Mouse (Mus musculus): ENCODE data around the gene Ppp1r16b. TPM values are rescaled to one million over a fixed set of nuclear protein-coding genes. Genes with fewer than 3 reads are reported as not detected.

Gene Ppp1r16b
- total RNA-seq, 2 experiments from 2014 or later = not detected

DNA sequence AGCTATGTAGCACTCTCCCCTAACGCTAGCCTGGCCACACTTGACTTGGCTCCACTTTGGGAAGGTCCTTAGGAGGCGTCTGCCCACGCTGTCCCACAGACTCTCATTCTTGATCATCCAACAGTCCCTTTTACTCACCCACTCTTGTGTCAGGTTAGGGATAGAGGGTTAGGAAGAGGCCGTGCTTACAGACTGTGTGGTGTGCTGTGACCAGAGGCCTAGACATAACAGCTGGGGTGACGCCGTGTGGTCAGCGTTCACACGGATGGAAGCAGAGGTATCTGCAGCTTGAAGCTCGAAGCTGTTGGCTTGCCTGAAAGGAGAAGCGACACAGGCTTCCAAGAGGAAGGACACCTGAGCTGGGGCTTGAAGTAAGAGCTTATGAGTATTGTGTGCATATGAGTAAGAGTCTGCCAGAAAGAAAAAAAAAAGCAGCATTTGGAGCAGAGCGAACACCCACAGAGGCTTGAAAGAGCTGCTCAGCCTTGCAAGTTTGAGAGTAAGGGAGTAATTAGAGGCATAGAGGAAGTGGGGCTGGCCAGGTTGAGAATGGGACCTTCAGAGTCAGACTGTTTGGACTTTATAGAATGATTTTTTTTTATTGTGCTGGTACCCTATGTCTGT, 78.4 kb downstream of the Ppp1r16b start:
- no peak for ATAC-seq (replicated peaks; ENCODE audit: low FRiP score, poor library complexity, severe bottlenecking)

DNA sequence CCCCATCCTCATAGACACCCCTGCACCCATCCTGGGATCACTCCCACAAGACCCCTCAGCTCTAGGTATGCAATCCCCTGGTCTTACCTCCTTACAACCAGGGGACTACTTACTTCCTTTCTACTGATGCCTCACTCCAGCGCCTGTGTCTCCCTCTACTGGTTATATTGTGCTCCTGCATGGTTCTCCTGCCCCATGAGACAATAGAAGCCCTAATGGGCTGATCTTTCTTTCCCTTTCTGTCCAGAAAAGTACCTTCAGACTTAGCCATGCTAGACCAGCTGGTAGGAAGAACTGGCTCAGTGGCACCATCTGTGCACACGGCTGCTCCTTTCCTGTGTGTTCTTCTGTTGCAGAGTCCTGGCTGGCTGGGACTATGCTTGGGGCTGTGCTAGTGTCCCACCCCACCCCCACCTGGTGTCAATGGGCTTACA, 79.9 kb downstream of the Ppp1r16b start:
- peak; percentile 41; the same call in 1 of the 2 replicates for ATAC-seq (replicated peaks; ENCODE audit: low FRiP score, poor library complexity, severe bottlenecking)

DNA sequence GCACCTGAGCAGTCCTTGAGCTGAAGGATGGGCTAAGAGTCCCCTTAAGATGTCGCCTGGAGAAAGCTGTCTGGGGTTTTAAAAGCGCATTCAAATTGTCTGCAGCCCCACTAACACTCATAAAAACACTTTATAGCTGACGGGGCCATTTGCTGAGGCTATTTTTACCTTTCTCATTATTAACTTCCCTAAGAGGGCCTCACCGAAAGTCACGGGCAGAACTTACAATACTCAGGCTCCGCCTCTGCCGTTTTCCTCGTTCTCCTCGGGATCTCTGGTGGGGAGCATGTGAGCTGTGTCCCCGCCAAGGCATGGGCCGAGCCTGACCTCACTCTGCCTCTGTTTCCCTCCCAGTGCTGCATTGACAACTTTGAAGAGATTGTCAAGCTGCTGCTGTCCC, 81.0 kb downstream of the Ppp1r16b start:
- no peak for ATAC-seq (replicated peaks; ENCODE audit: low FRiP score, poor library complexity, severe bottlenecking)

GRCm38 (mm10) chr2:158749366-158749765, 84.2 kb downstream of the Ppp1r16b start:
- no peak for ATAC-seq (replicated peaks; ENCODE audit: low FRiP score, poor library complexity, severe bottlenecking)

GRCm38 (mm10) chr2:158760231-158760630, 95.0 kb downstream of the Ppp1r16b start:
- ATAC-seq (replicated peaks; ENCODE audit: low FRiP score, poor library complexity, severe bottlenecking) = no peak

DNA sequence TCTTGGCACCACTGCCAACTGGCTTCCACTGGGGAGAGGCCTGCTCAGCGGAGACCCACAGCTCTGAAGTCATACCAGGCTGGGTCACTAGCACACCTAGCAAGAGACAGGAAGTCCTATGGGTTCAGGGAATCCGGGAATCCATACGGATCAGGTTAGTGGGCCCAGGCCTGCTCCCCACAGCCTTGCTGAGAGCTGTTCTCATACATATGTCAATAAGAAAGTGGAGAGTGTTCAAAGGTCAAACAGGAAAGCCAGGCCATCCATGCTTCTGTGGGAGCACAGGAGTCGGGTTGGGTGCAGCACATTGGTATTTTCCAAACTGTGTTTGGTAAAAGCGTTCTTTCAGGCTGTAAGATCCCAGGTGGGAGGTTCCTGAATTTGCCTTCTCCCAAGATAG, 97.1 kb downstream of the Ppp1r16b start:
- no peak for ATAC-seq (replicated peaks; ENCODE audit: low FRiP score, poor library complexity, severe bottlenecking)

DNA sequence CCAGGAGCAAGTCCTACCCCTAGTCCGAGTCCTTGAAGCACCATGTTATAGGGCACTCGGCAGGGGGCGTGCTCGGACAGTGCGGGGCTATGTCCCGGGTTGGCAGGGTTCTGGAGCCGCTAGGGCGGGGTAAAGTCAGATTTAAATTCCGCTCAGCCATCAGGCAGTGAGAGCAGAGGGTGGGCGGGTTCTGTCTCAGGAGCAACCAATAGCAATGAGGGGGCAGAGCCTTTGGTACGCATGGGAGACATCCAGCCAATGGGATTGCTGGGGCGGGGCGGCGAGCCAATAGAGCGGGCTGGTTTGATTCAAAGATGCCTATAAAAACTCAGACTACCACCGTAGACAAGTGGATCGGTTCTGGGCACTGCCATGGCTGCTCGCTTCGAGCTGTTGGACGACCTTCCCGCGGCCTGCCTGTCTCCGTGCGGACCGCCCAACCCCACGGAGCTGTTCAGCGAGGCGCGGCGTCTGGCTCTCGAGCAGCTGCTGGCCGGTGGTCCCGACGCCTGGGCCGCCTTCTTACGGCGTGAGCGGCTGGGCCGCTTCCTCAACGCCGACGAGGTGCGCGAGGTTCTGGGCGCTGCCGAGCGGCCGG, 102.6 kb downstream of the Ppp1r16b start, which contains the start of gene Fam83d:
Fam83d (plus strand) TSS at position 352 of the 598 bp plus-strand sequence.
- ATAC-seq (replicated peaks; ENCODE audit: low FRiP score, poor library complexity, severe bottlenecking) = peak; percentile 96

GRCm38 (mm10) chr2:158768350-158768749, 103.2 kb downstream of the Ppp1r16b start:
- 0 out of 2 replicates have a peak, but pooled peaks have one; percentile 27 for ATAC-seq (replicated peaks; ENCODE audit: low FRiP score, poor library complexity, severe bottlenecking)

- peak; percentile 56 for ATAC-seq (replicated peaks; ENCODE audit: low FRiP score, poor library complexity, severe bottlenecking)
Observed at GRCm38 (mm10) chr2:158768771-158769170, 103.6 kb downstream of the Ppp1r16b start.

- no peak for ATAC-seq (replicated peaks; ENCODE audit: low FRiP score, poor library complexity, severe bottlenecking)
Observed at GRCm38 (mm10) chr2:158770126-158770757, 105.0 kb downstream of the Ppp1r16b start.

GRCm38 (mm10) chr2:158771066-158771763, 106.0 kb downstream of the Ppp1r16b start:
- no peak for ATAC-seq (replicated peaks; ENCODE audit: low FRiP score, poor library complexity, severe bottlenecking)

DNA sequence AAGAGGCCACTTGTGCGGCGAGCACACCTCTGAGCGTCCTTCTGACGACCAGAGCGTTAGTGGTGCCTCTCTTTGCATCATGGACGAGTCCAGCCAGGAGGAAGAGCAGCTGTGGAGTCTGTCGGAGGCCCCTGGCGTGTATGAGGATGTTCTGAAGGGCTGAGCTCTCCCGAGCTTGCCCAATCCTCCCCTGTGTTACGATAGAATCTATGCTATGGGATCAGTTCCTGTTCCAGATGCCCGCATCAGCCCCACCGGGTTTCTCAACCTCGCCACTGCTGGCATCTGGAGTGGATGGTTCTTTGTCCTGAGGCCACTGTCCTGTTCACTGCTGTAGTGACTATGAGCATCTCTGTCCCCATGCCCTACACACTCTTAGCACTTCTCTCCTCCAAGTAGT, 107.6 kb downstream of the Ppp1r16b start:
- no peak for ATAC-seq (replicated peaks; ENCODE audit: low FRiP score, poor library complexity, severe bottlenecking)

DNA sequence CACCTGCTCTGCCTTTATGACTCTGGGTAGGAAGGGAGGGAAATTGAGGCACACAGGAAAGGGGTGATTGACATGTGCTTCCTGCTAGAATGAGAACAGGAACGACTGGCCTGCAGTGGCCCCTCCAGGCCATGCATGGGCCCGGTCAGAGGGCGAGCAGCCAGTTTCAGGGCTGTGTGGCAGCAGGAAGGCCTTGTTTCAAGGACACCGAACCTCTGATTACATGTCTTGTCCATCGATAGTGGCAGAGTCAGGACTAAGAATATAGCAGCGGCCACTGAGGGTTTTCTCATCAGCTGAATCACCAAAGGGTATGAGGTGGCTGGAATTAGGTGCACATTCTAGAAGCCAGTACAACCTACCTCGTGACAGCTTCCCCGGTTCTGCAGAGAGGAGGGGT, 109.7 kb downstream of the Ppp1r16b start:
- ATAC-seq (replicated peaks; ENCODE audit: low FRiP score, poor library complexity, severe bottlenecking) = no peak

GRCm38 (mm10) chr2:158776716-158777115, 111.5 kb downstream of the Ppp1r16b start:
- ATAC-seq (replicated peaks; ENCODE audit: low FRiP score, poor library complexity, severe bottlenecking) = no peak

- ATAC-seq (replicated peaks; ENCODE audit: low FRiP score, poor library complexity, severe bottlenecking) = no peak
Observed at GRCm38 (mm10) chr2:158777490-158777889, 112.3 kb downstream of the Ppp1r16b start.

GRCm38 (mm10) chr2:158778349-158778748, 113.2 kb downstream of the Ppp1r16b start:
- ATAC-seq (replicated peaks; ENCODE audit: low FRiP score, poor library complexity, severe bottlenecking) = no peak

GRCm38 (mm10) chr2:158781126-158781525, 115.9 kb downstream of the Ppp1r16b start:
- no peak for ATAC-seq (replicated peaks; ENCODE audit: low FRiP score, poor library complexity, severe bottlenecking)

- ATAC-seq (replicated peaks; ENCODE audit: low FRiP score, poor library complexity, severe bottlenecking) = no peak
Observed at GRCm38 (mm10) chr2:158786927-158787795, 122.0 kb downstream of the Ppp1r16b start.

- peak; percentile 95 for ATAC-seq (replicated peaks; ENCODE audit: low FRiP score, poor library complexity, severe bottlenecking)
Observed at GRCm38 (mm10) chr2:158794494-158795004, 129.4 kb downstream of the Ppp1r16b start, which contains the start of gene Dhx35. Gene Dhx35, plus strand, starts transcription at chr2:158794807.

All from erythroblast, adult 5-6 weeks (primary cell).